Mouse (Mus musculus): ENCODE measurements at regions not wholly inside any gene's neighbourhood (a gene's known extent, or its start where the extent isn't known, plus 50 kb on each side); places are given as distances from the start of the nearest gene placed in this dataset.

GRCm38 (mm10) chr17:52268792-52269191, 333.7 kb upstream of the Kcnh8 start:
- H3K36me3 ChIP-seq (ENCODE audit: control insufficient read depth, insufficient read depth, low read length, poor library complexity, severe bottlenecking), result no peaks in the 10 kb centered on the region
- no peak for DNase-seq (ENCODE audit: low read depth, low spot score)
- no peaks in the 10 kb centered on the region for H3K27me3 ChIP-seq (ENCODE audit: control insufficient read depth, insufficient read depth, low read length, poor library complexity, severe bottlenecking)

GRCm38 (mm10) chr17:52251284-52251683, 351.2 kb upstream of the Kcnh8 start:
- no peak for DNase-seq (ENCODE audit: low read depth, low spot score)
- Histone ChIP-seq H3K27me3 (ENCODE audit: control insufficient read depth, insufficient read depth, low read length, poor library complexity, severe bottlenecking) (no peaks in the 10 kb centered on the region), H3K36me3 (ENCODE audit: control insufficient read depth, insufficient read depth, low read length, poor library complexity, severe bottlenecking) (no peaks in the 10 kb centered on the region)

GRCm38 (mm10) chr17:52225584-52225983, 376.9 kb upstream of the Kcnh8 start:
- no peak for DNase-seq (ENCODE audit: low read depth, low spot score)
- no peaks in the 10 kb centered on the region for H3K36me3 ChIP-seq (ENCODE audit: control insufficient read depth, insufficient read depth, low read length, poor library complexity, severe bottlenecking)
- H3K27me3 ChIP-seq (ENCODE audit: control insufficient read depth, insufficient read depth, low read length, poor library complexity, severe bottlenecking), result no peaks in the 10 kb centered on the region

GRCm38 (mm10) chr17:52220422-52220821, 382.1 kb upstream of the Kcnh8 start:
- Histone ChIP-seq H3K27me3 (ENCODE audit: control insufficient read depth, insufficient read depth, low read length, poor library complexity, severe bottlenecking) (no peaks in the 10 kb centered on the region), H3K36me3 (ENCODE audit: control insufficient read depth, insufficient read depth, low read length, poor library complexity, severe bottlenecking) (no peaks in the 10 kb centered on the region)
- no peak for DNase-seq (ENCODE audit: low read depth, low spot score)

GRCm38 (mm10) chr17:52217411-52217810, 384.3 kb upstream of the Satb1 start:
- peak; percentile 5 for DNase-seq (ENCODE audit: low read depth, low spot score)
- no peaks in the 10 kb centered on the region for H3K27me3 ChIP-seq (ENCODE audit: control insufficient read depth, insufficient read depth, low read length, poor library complexity, severe bottlenecking)
- H3K36me3 ChIP-seq (ENCODE audit: control insufficient read depth, insufficient read depth, low read length, poor library complexity, severe bottlenecking), result no peaks in the 10 kb centered on the region

GRCm38 (mm10) chr17:52212944-52213343, 379.9 kb upstream of the Satb1 start:
- no peak for DNase-seq (ENCODE audit: low read depth, low spot score)
- H3K27me3 ChIP-seq (ENCODE audit: control insufficient read depth, insufficient read depth, low read length, poor library complexity, severe bottlenecking), result no peaks in the 10 kb centered on the region
- H3K36me3 ChIP-seq (ENCODE audit: control insufficient read depth, insufficient read depth, low read length, poor library complexity, severe bottlenecking), result no peaks in the 10 kb centered on the region

GRCm38 (mm10) chr17:52210483-52210882, 377.4 kb upstream of the Satb1 start:
- Histone ChIP-seq H3K27me3 (ENCODE audit: control insufficient read depth, insufficient read depth, low read length, poor library complexity, severe bottlenecking) (no peaks in the 10 kb centered on the region), H3K36me3 (ENCODE audit: control insufficient read depth, insufficient read depth, low read length, poor library complexity, severe bottlenecking) (no peaks in the 10 kb centered on the region)
- no peak for DNase-seq (ENCODE audit: low read depth, low spot score)

GRCm38 (mm10) chr17:52197731-52198130, 364.6 kb upstream of the Satb1 start:
- no peak for DNase-seq (ENCODE audit: low read depth, low spot score)
- no peaks in the 10 kb centered on the region for H3K36me3 ChIP-seq (ENCODE audit: control insufficient read depth, insufficient read depth, low read length, poor library complexity, severe bottlenecking)
- no peaks in the 10 kb centered on the region for H3K27me3 ChIP-seq (ENCODE audit: control insufficient read depth, insufficient read depth, low read length, poor library complexity, severe bottlenecking)

- no peak for DNase-seq (ENCODE audit: low read depth, low spot score)
- Histone ChIP-seq H3K36me3 (ENCODE audit: control insufficient read depth, insufficient read depth, low read length, poor library complexity, severe bottlenecking) (no peaks in the 10 kb centered on the region), H3K27me3 (ENCODE audit: control insufficient read depth, insufficient read depth, low read length, poor library complexity, severe bottlenecking) (no peaks in the 10 kb centered on the region)
These were observed 363.7 kb upstream of the Satb1 start for GRCm38 (mm10) chr17:52196811-52197210.

- H3K27me3 ChIP-seq (ENCODE audit: control insufficient read depth, insufficient read depth, low read length, poor library complexity, severe bottlenecking), result no peaks in the 10 kb centered on the region
- H3K36me3 ChIP-seq (ENCODE audit: control insufficient read depth, insufficient read depth, low read length, poor library complexity, severe bottlenecking), result no peaks in the 10 kb centered on the region
- no peak for DNase-seq (ENCODE audit: low read depth, low spot score)
These were observed 362.7 kb upstream of the Satb1 start for GRCm38 (mm10) chr17:52195804-52196203.

- DNase-seq (ENCODE audit: low read depth, low spot score), result no peak
- no peaks in the 10 kb centered on the region for H3K27me3 ChIP-seq (ENCODE audit: control insufficient read depth, insufficient read depth, low read length, poor library complexity, severe bottlenecking)
These were observed 358.1 kb upstream of the Satb1 start for GRCm38 (mm10) chr17:52191064-52191682.

GRCm38 (mm10) chr17:52182706-52183105, 349.6 kb upstream of the Satb1 start:
- peak; percentile 93 for DNase-seq (ENCODE audit: low read depth, low spot score)
- H3K27me3 ChIP-seq (ENCODE audit: control insufficient read depth, insufficient read depth, low read length, poor library complexity, severe bottlenecking), result no peaks in the 10 kb centered on the region
- no peaks in the 10 kb centered on the region for H3K36me3 ChIP-seq (ENCODE audit: control insufficient read depth, insufficient read depth, low read length, poor library complexity, severe bottlenecking)

More at GRCm38 (mm10) chr17:52191064-52191682, 358.1 kb upstream of the Satb1 start:
- H3K36me3 ChIP-seq (ENCODE audit: control insufficient read depth, insufficient read depth, low read length, poor library complexity, severe bottlenecking), result no peaks in the 10 kb centered on the region

- DNase-seq (ENCODE audit: low read depth, low spot score), result no peak
- no peaks in the 10 kb centered on the region for H3K36me3 ChIP-seq (ENCODE audit: control insufficient read depth, insufficient read depth, low read length, poor library complexity, severe bottlenecking)
- H3K27me3 ChIP-seq (ENCODE audit: control insufficient read depth, insufficient read depth, low read length, poor library complexity, severe bottlenecking), result no peaks in the 10 kb centered on the region
These were observed 344.9 kb upstream of the Satb1 start for GRCm38 (mm10) chr17:52177996-52178395.

- no peaks in the 10 kb centered on the region for H3K36me3 ChIP-seq (ENCODE audit: control insufficient read depth, insufficient read depth, low read length, poor library complexity, severe bottlenecking)
- no peaks in the 10 kb centered on the region for H3K27me3 ChIP-seq (ENCODE audit: control insufficient read depth, insufficient read depth, low read length, poor library complexity, severe bottlenecking)
- DNase-seq (ENCODE audit: low read depth, low spot score), result peak; percentile 71
These were observed 335.2 kb upstream of the Satb1 start for GRCm38 (mm10) chr17:52168076-52168838.

- no peaks in the 10 kb centered on the region for H3K27me3 ChIP-seq (ENCODE audit: control insufficient read depth, insufficient read depth, low read length, poor library complexity, severe bottlenecking)
- DNase-seq (ENCODE audit: low read depth, low spot score), result no peak
- no peaks in the 10 kb centered on the region for H3K36me3 ChIP-seq (ENCODE audit: control insufficient read depth, insufficient read depth, low read length, poor library complexity, severe bottlenecking)
These were observed 334.6 kb upstream of the Satb1 start for GRCm38 (mm10) chr17:52167658-52168057.

Measured in splenic B cell, adult 2 months (primary cell).